Mouse (Mus musculus): ENCODE results near the gene Ripor3.

The Ripor3 gene

DNA sequence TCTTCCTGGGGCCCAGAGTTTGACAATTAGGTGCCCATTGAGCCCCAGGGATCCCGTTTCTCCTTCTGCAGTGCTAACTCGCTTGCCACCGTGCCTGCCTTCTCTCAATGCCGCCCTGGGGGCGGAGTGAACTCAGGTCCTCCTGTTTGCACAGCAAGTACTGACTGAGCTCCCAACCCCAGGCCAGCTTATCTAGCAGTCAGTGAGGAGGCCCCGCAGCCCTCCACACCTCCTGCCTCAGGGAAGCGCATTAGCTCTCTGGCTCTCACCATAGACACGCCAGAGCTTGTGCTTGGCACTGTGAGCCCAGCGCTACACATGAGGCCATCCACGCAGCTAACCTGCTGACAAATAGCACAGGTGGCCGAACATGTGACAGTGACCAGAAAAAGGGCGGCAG, 22.8 kb downstream of the Ripor3 start:
- no peak for DNase-seq (ENCODE audit: low spot score in 2 of 2)

- no peak for DNase-seq (ENCODE audit: low spot score in 2 of 2)
Measured at GRCm38 (mm10) chr2:167986762-167987161, 23.7 kb downstream of the Ripor3 start.

DNA sequence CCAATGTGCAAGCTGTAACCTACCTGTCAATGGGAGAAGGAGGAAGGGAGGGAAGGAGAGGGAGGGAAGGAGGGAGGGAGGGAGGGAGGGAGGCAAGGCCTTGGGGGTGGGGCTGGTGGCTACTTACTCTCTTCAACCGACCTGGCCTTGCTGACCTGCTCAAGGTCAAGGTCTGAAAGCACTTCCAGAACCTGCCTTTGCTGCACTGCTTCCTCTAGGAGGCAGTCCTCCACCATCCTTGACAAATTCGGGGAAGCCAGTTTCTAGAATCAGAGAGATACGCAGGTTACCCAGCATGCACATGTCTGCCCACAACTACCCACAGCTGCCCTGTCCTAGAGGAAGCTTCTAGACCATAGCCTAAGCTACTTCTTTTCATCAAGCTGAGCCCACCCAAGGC, 25.5 kb downstream of the Ripor3 start:
- no peak for DNase-seq (ENCODE audit: low spot score in 2 of 2)

- DNase-seq (ENCODE audit: low spot score in 2 of 2): no peak
Measured at GRCm38 (mm10) chr2:167984371-167984770, 26.0 kb downstream of the Ripor3 start.

DNA sequence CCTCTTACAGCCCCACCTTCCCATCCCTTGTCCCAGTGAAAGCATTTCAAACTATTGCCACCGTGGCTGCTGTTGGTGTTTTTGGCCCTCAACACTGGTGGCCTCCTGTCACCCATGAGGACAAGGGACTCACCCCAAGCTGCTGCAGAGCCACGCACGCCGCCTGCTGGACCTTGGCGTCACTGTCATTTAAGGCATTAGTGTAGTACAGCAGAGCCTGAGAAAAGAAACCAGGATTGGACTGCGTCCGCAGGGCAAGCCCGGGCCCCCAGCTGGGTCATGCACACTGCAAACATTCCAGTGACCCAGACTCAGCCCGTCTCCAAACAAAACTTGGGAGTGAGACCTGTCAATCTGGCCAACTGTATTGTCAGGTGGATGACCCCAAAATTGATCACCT, 27.8 kb downstream of the Ripor3 start:
- no peak for DNase-seq (ENCODE audit: low spot score in 2 of 2)

DNA sequence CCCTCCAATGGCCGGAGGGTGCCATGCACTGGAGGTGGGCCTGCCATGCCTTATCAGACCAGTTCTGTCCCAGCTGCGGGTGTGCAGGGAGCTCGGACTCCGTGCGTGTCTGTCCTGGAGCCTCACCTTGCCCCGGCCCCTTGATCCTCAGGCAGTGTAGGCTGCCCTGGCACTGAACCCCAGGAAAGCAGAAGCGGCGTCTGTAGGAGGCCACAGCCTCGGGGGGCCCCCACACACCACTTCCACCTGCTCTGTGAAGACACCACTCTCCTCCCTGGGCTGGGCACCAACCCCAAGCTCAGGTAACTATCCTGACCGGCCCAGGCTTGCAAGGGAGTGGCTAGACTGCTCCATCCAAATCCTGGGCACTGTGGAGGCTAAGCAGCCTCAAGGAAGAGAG, 30.0 kb downstream of the Ripor3 start:
- no peak for DNase-seq (ENCODE audit: low spot score in 2 of 2)

GRCm38 (mm10) chr2:167978271-167978670, 32.1 kb downstream of the Ripor3 start:
- DNase-seq (ENCODE audit: low spot score in 2 of 2): no peak

DNA sequence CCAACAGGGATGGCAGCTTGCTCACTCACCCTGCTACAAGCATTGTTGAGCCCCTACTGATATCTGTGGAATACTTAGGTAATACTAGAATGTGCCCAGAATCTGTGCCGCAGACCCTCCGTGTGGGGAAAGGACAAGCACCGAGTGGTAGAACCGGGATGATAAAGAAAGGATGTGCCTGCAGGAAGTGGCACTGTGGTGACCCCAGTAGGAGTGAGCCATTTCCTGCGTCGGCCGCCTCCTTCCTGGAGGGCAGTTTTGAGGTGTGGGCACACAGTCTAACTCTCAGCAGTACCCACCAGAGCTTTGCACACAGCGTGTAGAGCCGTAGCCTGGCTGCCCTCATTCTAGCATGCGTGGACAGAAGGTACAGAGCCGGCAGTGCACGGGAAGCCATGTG, 34.7 kb downstream of the Ripor3 start:
- DNase-seq (ENCODE audit: low spot score in 2 of 2): no peak

DNA sequence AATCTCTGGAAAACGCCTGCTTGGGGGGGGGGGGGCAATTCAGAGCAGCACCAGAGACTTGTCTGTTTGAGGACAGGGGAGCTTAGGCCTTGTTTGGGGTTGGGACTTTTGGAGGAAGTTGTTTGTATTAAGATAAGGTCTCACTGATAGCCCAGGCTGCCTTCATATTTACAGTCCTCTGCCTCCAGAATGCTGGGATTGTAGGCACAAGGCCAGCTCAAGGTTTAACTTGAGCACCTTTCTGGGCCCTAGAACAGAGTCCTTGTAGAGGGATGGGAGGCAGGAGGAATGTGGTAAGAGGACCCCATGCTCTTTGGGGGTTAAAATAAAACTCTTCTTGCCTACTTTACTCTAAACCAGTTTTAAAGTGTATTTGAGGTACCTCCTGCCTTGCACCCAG, 37.6 kb downstream of the Ripor3 start:
- no peak for DNase-seq (ENCODE audit: low spot score in 2 of 2)

DNA sequence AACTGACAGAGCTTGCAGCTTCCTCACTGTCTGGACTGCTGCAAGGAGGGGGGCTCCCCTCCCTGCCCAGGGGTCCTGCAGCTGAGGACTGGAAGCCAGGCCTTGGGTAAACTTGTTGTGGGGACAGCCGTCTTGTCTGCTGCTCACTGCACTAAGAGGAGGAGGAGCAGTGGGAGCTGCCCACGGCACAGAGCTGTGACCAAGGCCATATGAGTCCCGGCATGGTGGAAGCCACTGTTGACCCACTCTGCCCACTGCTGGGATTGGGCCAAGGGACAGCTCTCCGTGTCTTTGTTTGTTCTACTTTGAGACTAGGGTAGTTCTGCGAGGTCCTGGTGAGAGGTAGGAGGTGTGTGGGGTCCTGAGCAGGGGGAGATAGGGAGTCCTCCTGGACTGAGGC, 38.3 kb downstream of the Ripor3 start:
- no peak for DNase-seq (ENCODE audit: low spot score in 2 of 2)

DNA sequence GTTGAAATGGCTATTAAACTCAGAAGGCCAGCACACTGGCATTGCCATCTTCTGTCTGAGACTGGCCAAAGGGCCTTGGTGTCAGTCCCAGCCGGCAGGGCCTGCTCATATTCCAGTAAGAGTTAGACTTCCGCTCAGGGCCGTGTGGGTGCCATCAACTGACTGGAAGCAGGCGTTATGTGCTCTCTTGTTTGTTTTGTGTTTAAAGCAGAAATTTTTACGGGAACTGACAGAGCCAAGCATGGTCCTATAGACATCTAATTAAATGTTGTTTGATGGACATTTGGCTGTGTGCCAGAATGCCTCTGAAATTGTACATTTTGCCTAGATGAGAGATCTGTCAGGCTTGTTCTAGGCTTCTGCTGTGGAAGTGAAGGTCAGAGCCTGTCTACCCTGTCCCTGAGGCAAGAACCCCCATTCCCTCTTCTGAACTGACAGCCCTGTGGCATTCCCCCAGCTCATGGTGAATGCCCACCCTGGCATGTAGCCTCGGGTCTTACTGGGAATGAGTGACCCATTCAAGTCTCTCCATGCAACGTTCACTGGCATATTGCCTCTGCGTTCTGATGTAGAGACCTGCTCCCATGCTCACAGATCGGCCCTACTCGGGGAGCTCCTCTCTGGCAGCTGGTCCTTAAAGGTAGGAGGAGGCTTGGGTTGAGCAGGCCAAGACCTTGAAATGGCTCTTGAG, 40.4 kb downstream of the Ripor3 start:
- no peak for DNase-seq (ENCODE audit: low spot score in 2 of 2)

GRCm38 (mm10) chr2:167968504-167968903, 41.9 kb downstream of the Ripor3 start:
- DNase-seq (ENCODE audit: low spot score in 2 of 2): no peak

GRCm38 (mm10) chr2:167965911-167966310, 44.5 kb downstream of the Ripor3 start:
- no peak for DNase-seq (ENCODE audit: low spot score in 2 of 2)

- DNase-seq (ENCODE audit: low spot score in 2 of 2): no peak
Measured at GRCm38 (mm10) chr2:167964320-167964719, 46.1 kb downstream of the Ripor3 start.

DNA sequence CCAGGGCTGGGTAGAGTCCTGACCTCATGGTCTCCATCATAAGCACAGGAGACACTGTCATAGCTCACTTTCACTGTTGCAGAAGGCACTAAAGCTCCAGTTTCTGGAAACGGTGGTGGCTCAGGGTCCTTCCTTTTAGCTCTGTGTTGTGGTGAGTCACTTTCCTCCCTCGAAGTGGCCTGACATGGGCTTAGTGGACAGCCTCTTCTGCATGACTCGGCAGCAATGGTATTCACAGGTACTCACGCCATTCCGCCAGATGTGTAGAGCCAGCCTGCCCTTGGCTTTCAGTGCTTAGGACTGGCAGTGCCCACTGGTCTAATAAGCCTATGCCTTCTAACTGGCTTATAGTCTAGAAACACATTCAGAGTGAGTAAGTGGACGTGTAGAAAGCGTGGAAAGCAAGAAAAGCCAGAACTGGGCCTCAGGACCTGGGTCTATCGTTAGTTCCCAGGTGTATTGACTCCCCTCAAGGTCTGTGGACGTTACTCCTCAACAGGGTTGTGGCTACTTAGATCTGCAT, 46.6 kb downstream of the Ripor3 start:
- no peak for DNase-seq (ENCODE audit: low spot score in 2 of 2)

GRCm38 (mm10) chr2:167963176-167963575, 47.2 kb downstream of the Ripor3 start:
- no peak for DNase-seq (ENCODE audit: low spot score in 2 of 2)

DNA sequence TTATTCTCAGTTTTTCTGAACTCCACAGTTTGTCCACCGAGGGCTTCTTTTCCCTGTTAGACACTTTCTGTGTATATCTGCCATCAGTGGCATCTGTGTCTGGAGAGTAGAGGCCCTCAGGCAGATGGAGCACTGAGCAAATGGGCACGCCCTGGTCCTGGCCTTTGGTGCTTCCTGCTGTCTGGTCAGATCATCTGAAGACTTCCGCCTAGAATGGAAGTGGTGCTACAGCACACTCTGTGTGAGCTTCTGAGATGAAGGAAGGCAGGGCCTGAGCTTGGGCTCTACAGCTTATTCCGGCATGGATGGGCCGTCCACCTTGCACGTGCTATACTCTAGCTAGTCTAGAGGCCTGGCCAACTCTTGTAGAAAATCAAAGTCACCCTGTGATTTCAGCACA, 48.1 kb downstream of the Ripor3 start:
- no peak for DNase-seq (ENCODE audit: low spot score in 2 of 2)

DNA sequence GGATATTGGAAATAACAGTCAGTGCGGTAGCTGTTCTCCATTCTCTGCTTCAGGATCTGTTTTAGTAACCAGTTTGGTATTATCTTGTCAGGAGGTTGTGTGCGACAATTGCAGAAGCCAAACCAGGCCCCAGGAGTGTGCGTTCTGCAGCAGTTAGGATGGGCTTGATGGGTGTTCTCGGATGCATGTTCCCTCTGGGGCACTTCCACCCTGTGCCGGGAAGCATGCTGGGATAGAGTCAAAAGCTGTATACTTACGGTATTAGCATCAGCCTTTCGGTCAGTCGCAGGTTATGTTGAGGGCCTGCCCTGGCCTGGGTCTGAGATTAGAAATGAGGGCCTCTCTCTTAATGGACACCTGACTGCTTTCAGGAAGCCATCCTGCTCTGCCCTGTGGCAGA, 49.8 kb downstream of the Ripor3 start:
- DNase-seq (ENCODE audit: low spot score in 2 of 2): no peak

DNA sequence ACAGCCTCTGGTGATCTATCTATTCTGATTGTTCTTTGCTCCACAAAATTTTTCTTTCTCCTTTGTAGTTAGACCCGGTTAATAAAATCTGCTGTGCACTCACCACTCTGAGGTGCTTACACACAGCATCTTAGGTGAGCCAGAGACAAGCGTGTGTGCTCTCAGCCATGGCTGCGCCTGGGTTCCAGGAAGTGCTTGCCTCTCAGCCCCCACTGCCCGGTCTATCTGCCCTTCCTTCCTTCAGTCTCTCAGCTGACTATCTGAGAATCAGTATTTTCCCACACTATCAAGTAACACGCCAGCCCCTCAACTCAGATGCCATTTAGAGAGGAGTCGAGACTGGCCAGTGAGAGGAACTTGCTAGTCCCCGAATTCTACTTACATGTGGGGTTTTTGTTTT, 50.4 kb downstream of the Ripor3 start:
- DNase-seq (ENCODE audit: low spot score in 2 of 2): no peak

GRCm38 (mm10) chr2:167959384-167959911, 51.0 kb downstream of the Ripor3 start:
- no peak for DNase-seq (ENCODE audit: low spot score in 2 of 2)

- peak; percentile 90 for DNase-seq (ENCODE audit: low spot score in 2 of 2)
Measured at GRCm38 (mm10) chr2:167958843-167959242, 51.6 kb downstream of the Ripor3 start.

DNA sequence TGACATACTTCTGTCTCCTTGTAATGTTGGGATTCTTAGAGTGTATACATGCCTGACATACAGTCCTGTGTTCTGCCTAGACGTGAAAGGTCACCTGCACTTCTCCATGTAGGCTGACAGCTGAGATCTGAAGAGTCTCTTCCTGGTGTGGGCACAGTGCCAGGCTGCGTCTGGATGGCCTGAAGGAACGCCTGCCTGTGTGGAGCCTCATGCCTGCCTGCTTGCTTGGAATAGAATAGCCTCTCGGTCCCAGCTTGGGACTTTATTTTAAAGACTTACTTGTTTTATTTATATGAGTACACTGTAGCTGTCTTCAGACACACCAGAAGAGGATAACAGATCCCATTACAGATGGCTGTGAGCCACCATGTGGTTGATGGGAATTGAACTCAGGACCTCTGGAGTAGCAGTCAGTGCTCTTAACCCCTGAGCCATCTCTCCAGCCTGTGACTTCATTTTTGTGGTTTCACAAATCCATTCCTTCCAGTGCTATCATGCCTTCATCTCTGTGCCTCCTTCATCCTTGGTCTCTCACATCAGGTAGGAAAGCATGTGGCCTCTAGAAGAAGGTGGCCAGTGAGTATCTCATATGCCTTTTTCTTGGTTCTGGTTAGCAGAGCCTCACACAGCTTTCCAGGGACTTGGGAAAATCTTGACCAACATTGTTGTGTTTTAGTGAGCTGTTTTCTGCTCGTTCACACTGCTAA, 52.2 kb downstream of the Ripor3 start:
- DNase-seq (ENCODE audit: low spot score in 2 of 2): no peak

GRCm38 (mm10) chr2:167957539-167957938, 52.9 kb downstream of the Ripor3 start:
- DNase-seq (ENCODE audit: low spot score in 2 of 2): no peak

All from heart, adult 9 months (tissue).